Mouse (Mus musculus): ENCODE data around the gene Spef1. TPM values are rescaled to one million over a fixed set of nuclear protein-coding genes. Genes with fewer than 3 reads are reported as not detected.

Gene Spef1
- polyA plus RNA-seq, 1 experiment: 2.4 TPM

DNA sequence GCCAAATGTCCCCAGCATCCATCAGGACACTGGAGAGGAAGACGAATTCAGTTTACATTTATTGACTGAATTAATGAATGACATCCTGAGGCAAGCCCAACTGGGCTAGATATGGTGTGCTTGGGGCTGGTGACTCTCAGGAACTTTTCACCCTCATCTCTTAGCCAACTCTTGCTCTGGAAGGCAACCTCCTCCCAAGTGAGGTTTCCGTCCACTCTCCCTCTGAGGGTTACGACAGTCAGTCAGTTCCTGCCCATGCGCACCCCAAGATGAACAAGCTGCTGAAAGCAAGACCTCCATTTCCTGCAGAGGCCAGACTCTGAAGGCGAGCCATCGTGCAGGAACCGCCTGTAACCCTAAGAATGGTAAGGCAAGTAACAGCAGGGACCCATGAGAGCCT, 30.1 kb downstream of the Spef1 start:
- no peak overlapping the region for H3K27ac ChIP-seq (ENCODE audit: insufficient read depth, low read length)
- no peaks in the 10 kb centered on the region for H3K27me3 ChIP-seq (ENCODE audit: control insufficient read depth, insufficient read depth, low read length)
- no peak overlapping the region for H3K4me3 ChIP-seq (ENCODE audit: extremely low read depth, insufficient read depth, insufficient read length)
- WGBS: 89% methylated on average over 7 of the region's 7 CpGs
- no peak for DNase-seq (ENCODE audit: low read depth in 1 of 2, low spot score in 2 of 2)
- peaks cover 2% of the 10 kb centered on the region; the same call in 1 of the 2 replicates for H3K36me3 ChIP-seq (ENCODE audit: control insufficient read depth, insufficient read depth, low read length)
- TF ChIP-seq POLR2A (IDR thresholded peaks at IDR 0.05; ENCODE audit: low read depth, low read length) (no peak), CTCF (IDR thresholded peaks at IDR 0.05; ENCODE audit: extremely low read depth, insufficient read depth, insufficient read length, insufficient replicate concordance) (no peak)
- peaks cover 3% of the 10 kb centered on the region; the same call in 1 of the 2 replicates for H3K4me1 ChIP-seq (ENCODE audit: control insufficient read depth, insufficient read depth, insufficient read length)

DNA sequence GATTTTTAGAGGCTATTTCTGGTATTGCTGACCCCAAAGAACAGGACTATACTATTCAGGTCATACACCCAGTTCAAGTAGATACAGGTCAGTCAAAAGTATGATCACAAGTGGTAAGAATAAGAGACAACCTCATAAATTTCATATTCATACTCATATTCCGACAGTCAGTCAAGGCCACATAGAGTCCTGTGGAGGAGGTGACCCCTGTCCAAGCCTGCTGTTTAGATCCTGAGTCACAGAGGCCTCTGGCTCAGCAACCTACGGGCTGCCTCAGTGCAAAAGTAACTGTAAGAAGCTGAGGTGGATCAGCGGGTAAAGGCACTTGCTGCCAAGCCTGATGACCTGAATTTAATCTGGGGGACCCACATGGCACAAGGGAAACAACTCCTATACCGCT, 33.0 kb downstream of the Spef1 start:
- H3K27ac ChIP-seq (ENCODE audit: insufficient read depth, low read length): no peak overlapping the region
- no peaks in the 10 kb centered on the region for H3K4me1 ChIP-seq (ENCODE audit: control insufficient read depth, insufficient read depth, insufficient read length)
- DNase-seq (ENCODE audit: low read depth in 1 of 2, low spot score in 2 of 2): no peak
- TF ChIP-seq CTCF (IDR thresholded peaks at IDR 0.05; ENCODE audit: extremely low read depth, insufficient read depth, insufficient read length, insufficient replicate concordance): no peak
- no peak for TF ChIP-seq POLR2A (IDR thresholded peaks at IDR 0.05; ENCODE audit: low read depth, low read length)
- 94% methylated on average over 4 of the region's 4 CpGs for WGBS
- H3K27me3 ChIP-seq (ENCODE audit: control insufficient read depth, insufficient read depth, low read length): no peaks in the 10 kb centered on the region
- no peak overlapping the region for H3K4me3 ChIP-seq (ENCODE audit: extremely low read depth, insufficient read depth, insufficient read length)
- H3K36me3 ChIP-seq (ENCODE audit: control insufficient read depth, insufficient read depth, low read length): peaks cover 4% of the 10 kb centered on the region; the same call in 1 of the 2 replicates

DNA sequence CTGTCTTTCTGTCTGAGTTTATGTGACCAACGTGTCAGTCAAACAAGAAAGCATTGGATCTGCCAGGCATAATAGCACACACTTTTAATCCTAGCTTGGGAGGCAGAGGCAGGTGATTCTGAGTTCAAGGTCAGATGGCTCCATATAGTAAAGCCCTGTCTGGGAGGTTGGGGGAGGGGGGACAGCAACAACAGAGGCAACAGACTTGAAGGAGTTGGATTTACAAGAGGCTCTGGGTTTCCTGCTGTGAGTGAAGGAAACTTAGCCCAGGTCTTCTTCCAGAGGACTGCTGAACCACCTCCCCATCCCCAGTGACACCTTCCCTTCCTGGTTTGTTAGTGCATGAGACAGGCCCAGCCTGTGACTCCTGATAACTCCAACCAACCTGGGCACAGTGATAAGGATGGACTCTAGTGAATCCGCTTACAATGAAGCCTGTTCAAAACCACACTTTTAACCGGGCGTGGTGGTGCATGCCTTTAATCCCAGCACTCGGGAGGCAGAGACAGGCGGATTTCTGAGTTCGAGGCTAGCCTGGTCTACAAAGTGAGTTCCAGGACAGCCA, 34.8 kb downstream of the Spef1 start:
- H3K27ac ChIP-seq (ENCODE audit: insufficient read depth, low read length): no peak overlapping the region
- no peak for TF ChIP-seq POLR2A (IDR thresholded peaks at IDR 0.05; ENCODE audit: low read depth, low read length)
- no peak for TF ChIP-seq CTCF (IDR thresholded peaks at IDR 0.05; ENCODE audit: extremely low read depth, insufficient read depth, insufficient read length, insufficient replicate concordance)

DNA sequence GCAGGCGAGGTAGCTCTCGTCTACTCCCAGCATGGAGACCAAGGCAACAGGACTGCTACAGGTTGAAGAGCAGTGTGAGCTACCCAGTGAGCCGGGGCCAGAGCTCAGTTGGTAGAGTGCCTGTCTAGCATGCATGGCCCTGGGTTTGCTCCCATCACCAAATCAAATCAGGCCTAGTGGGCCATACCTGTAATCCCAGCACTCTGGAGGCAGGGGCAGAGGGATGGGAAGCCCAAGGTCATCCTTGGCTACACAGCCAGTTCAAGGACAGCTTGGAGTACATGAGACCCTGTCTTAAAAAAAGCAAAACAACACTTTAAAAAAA, 37.9 kb downstream of the Spef1 start:
- peaks cover 15% of the 10 kb centered on the region; the same call in 1 of the 2 replicates for H3K36me3 ChIP-seq (ENCODE audit: control insufficient read depth, insufficient read depth, low read length)
- TF ChIP-seq POLR2A (IDR thresholded peaks at IDR 0.05; ENCODE audit: low read depth, low read length): no peak
- TF ChIP-seq CTCF (IDR thresholded peaks at IDR 0.05; ENCODE audit: extremely low read depth, insufficient read depth, insufficient read length, insufficient replicate concordance): no peak
- 94% methylated on average over 3 of the region's 3 CpGs for WGBS
- no peak for DNase-seq (ENCODE audit: low read depth in 1 of 2, low spot score in 2 of 2)
- H3K27me3 ChIP-seq (ENCODE audit: control insufficient read depth, insufficient read depth, low read length): no peaks in the 10 kb centered on the region
- H3K4me1 ChIP-seq (ENCODE audit: control insufficient read depth, insufficient read depth, insufficient read length): no peaks in the 10 kb centered on the region
- no peak overlapping the region for H3K4me3 ChIP-seq (ENCODE audit: extremely low read depth, insufficient read depth, insufficient read length)
- H3K27ac ChIP-seq (ENCODE audit: insufficient read depth, low read length): no peak overlapping the region

More for the DNA sequence above, 34.8 kb downstream of the Spef1 start:
- DNase-seq (ENCODE audit: low read depth in 1 of 2, low spot score in 2 of 2): no peak
- peaks cover 11% of the 10 kb centered on the region; the same call in 1 of the 2 replicates for H3K36me3 ChIP-seq (ENCODE audit: control insufficient read depth, insufficient read depth, low read length)
- no peaks in the 10 kb centered on the region for H3K27me3 ChIP-seq (ENCODE audit: control insufficient read depth, insufficient read depth, low read length)
- no peak overlapping the region for H3K4me3 ChIP-seq (ENCODE audit: extremely low read depth, insufficient read depth, insufficient read length)
- H3K4me1 ChIP-seq (ENCODE audit: control insufficient read depth, insufficient read depth, insufficient read length): no peaks in the 10 kb centered on the region
- WGBS: 86% methylated on average over 7 of the region's 7 CpGs

DNA sequence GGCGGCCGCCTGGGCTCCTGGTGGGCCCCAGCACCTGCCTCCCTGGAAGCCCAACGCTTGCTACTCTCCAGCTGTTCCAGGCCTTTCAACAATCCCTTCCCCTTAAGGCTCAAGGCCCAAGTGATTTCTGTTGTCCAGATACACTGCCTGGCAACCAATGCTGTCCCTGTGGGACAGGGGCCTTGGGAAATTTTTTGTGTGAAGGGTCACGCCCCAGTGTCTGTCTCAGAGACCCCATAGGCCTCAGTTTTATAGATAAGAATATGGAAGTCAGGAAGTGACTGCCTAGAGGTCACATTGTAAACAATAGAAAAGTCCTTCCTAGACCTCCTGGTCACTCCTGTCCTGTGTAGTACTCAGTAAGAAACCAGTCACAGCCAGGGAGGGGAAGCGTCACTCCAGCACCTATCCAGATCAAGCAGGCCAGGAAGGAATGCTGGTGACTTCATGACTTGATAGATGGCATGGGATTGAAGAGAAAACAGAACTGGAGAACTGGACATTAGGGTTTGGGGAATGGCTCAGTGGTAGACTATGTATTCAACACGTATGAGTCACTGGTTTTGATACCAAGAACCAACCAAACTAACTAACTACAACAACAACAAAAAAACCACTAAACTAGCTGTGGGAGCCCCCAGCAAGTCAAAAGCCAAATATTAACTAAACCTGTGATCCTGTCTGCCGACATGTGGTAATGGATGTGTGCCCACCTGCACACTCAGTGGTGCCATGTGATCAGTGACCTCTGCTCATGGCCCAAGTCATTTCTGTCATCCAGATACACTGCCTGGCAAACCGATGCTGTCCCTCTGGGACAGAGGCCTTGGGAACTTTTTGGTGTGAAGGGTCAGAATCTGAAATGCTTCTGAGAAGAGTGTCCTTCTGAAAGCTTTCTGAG, 38.5 kb downstream of the Spef1 start:
- TF ChIP-seq CTCF (IDR thresholded peaks at IDR 0.05; ENCODE audit: extremely low read depth, insufficient read depth, insufficient read length, insufficient replicate concordance) (no peak), POLR2A (IDR thresholded peaks at IDR 0.05; ENCODE audit: low read depth, low read length) (no peak)
- no peak for DNase-seq (ENCODE audit: low read depth in 1 of 2, low spot score in 2 of 2)
- no peaks in the 10 kb centered on the region for H3K27me3 ChIP-seq (ENCODE audit: control insufficient read depth, insufficient read depth, low read length)
- no peak overlapping the region for H3K27ac ChIP-seq (ENCODE audit: insufficient read depth, low read length)
- H3K4me3 ChIP-seq (ENCODE audit: extremely low read depth, insufficient read depth, insufficient read length): no peak overlapping the region
- 88% methylated on average over 8 of the region's 8 CpGs for WGBS
- H3K4me1 ChIP-seq (ENCODE audit: control insufficient read depth, insufficient read depth, insufficient read length): no peaks in the 10 kb centered on the region
- H3K36me3 ChIP-seq (ENCODE audit: control insufficient read depth, insufficient read depth, low read length): peaks cover 15% of the 10 kb centered on the region; the same call in 1 of the 2 replicates

- Histone ChIP-seq H3K36me3 (ENCODE audit: control insufficient read depth, insufficient read depth, low read length) (peaks cover 13% of the 10 kb centered on the region; the same call in 1 of the 2 replicates), H3K4me1 (ENCODE audit: control insufficient read depth, insufficient read depth, insufficient read length) (no peaks in the 10 kb centered on the region), H3K27ac (ENCODE audit: insufficient read depth, low read length) (no peak overlapping the region), H3K4me3 (ENCODE audit: extremely low read depth, insufficient read depth, insufficient read length) (no peak overlapping the region), H3K27me3 (ENCODE audit: control insufficient read depth, insufficient read depth, low read length) (no peaks in the 10 kb centered on the region)
- DNase-seq (ENCODE audit: low read depth in 1 of 2, low spot score in 2 of 2): no peak
- no peak for TF ChIP-seq CTCF (IDR thresholded peaks at IDR 0.05; ENCODE audit: extremely low read depth, insufficient read depth, insufficient read length, insufficient replicate concordance)
- WGBS: 96% methylated on average over 8 of the region's 8 CpGs
Observed at GRCm38 (mm10) chr2:131147043-131147365, 40.1 kb downstream of the Spef1 start.

Data from spleen, adult 2 months (tissue).